Mouse (Mus musculus) embryo, embryonic 10 days (tissue): ENCODE data around the gene Zfp72.

ENCODE experiments used
- DNase-seq: peaks from one replicate; pipeline ENCODE4 v3.0.0-alpha.2; 2015; ENCODE audit warnings: low spot score

The Zfp72 gene

DNA sequence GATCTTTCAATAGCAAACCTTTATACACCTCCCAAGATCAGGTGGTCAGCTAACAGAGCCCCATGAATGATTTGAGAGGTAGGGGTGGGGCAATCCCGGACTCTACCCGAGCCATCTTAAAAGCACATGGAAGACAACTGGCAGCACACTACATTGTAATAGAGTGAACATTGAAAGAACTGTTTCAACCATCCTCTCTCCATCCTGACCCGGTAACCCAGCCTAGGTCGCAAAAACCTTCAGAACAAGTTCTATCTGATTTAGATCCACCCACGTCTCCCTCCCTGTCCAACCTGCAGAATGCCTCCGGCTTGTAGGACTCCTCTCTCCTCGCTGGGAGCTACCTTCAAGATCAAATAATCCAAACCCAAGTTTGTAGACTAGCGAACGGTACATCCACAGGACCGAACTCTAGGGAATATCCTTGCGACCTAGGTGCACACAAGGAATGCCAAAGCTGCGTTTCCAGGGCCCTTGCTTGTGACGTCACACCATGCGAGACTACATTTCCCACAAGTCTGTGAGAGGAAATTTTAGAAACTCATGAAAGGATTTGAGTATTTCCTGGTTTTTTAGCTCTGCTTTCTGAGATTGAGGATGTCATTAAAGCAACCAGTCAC lies at the start of gene Zfp72:
TSS of gene Zfp72 (minus strand) at position 466 of the 620 bp plus-strand sequence.
- DNase-seq = peak; percentile 88

DNA sequence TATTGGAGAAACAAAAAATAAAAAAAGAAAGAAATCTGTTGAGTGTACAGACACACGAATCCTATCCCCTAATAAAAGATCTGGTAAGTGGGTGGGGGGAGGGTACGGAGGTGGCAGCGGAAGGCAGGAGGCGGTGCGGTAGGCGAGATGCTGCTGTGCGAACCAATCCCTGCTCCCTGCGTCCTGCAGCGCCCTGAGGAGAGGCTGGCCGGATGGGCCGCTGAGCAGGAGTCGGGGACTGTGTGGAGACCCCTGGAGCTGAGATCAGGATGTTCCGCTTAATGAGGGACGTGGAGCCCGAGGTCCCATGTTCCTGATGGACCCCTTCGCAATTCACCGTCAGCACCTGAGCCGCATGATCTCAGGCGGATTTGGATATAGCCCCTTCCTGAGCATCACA lies 49.3 kb upstream of the Zfp72 start:
- DNase-seq = peak; percentile 6

- peak; percentile 12 for DNase-seq
Observed at GRCm38 (mm10) chr13:74399298-74399839, 8.7 kb upstream of the Zfp72 start, which contains the start of gene Ftl1-ps1. TSS of gene Ftl1-ps1 (plus strand) at chr13:74399694.

- DNase-seq = no peak
Observed at GRCm38 (mm10) chr13:74391156-74391555, 520 bp upstream of the Zfp72 start.

GRCm38 (mm10) chr13:74389730-74390129 lies 906 bp downstream of the Zfp72 start:
- no peak for DNase-seq

DNA sequence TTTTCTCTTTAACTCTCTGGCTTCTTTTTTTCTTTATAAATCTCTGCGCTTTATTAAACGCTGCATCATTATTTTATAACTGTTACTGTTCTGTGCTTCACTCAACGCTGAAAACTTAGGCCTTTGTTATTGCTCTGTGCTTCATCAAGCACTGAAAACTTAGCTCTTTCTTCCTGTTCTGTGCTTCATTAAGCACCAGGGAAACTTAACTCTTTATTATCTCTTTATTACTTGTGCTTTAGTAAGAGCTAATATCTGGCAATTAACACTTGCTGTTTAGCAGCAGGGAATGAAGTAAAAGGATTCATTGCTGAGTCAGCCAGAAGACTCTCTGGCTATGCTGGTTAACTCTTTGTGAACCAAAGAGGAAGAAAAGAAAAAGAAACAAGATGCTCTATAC lies 8.3 kb downstream of the Zfp72 start:
- no peak for DNase-seq

DNA sequence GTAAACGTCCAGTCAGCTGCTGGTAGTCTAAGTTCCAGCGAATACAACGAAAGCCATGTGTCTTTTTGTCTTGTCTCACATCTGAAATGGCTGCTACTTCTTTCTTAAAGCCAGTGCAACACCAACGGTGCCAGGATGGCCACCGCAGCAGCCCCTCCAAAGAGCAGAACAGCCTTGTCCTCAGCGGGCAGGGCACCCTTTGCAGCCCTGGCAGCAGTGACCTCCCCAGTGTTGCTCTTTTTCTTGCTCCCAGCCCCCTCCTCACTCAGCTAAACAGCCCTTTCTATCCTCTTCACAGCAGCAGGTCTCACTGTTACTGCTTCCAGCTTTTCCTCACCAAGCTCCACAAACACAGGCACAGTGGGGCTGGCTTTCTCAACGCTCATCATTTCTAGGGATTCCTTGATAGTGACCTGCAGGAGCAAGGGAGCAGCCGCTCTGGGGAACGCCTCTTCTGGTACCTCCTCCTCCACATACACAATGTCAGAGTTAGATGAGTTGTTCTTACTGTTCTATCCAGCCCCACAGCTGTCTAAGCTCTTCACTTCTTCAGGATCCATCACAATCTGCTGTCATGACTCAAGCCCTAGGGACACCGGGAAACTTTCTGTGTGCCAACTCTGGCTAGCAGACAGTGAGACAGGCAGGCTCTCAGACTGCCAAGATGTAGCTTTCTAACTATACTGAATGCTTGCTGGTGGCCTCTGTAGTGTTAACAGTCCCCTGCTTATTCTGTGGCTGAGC lies 8.9 kb downstream of the Zfp72 start:
- DNase-seq = no peak

DNA sequence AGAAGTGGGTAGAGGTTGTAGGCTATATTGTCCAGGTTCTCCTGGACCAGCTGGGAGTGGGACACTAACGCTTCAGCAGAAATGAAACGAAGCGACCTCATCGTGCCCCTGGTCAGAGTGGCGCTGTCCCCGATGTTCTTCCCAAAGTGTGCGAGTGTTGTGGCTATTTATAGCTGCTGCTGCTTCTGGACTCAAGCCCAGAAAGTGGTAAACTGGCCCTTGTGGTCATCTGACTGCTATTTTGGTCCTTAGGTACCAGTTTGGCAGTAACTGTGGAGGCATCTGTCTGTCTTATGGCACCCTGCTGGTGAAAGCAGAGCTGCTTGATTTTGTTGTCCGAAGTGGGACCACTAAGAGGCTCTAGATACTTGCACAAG lies 26.8 kb downstream of the Zfp72 start, which contains the start of gene Lrrc14b:
TSS of gene Lrrc14b (minus strand) at position 147 of the 377 bp plus-strand sequence.
- no peak for DNase-seq

DNA sequence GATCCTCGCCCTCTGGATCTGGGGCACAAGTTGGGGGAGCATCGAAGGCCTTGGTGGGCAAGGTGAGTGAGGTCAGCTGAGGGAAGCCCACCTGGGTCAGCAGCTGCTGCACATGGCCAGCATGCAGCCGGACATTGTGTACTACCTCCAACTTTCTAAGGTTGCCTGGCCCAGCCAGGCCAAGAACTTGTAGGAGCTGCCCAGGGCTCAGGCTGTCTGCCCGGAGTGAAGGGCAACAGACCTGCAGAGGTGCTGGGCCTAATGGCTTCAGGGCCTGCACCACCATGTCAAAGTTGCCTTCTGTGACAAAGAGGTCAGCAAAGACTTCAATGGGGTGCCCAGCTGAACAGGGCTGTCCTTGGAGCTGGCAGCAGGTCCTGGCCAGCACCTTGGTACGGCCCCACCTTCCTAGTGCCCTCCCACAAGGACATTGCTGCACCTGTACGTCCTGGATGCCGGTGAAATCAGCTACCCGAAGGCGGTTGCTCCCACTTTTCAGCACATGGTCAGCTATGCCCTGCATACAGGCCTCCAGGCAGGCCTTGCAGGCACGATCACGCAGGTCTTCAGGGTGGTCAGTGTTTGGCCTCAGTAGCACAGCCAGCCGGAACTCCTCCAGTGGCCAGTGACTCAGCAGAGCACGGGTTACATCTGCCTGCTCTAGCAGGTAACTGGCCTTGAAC lies 27.3 kb downstream of the Zfp72 start:
- DNase-seq = no peak

DNA sequence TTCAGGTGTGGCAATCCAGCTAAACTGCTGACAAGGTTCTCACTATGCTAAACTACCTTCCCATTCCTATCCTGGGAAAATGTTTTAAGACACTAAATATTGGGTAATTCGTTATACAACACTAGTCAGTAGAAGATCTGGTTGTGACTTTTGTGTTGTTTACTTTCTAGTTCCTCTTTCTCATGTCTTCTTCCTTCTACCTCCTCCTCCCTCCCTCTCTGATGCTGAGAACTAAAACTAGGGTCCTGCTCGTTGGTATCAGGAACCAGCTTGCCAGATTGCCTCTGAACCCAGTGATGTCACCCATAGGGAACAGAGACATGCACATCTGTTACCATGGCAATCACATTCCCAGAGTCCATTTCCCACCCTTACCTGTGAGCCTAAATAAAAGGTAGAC lies 28.4 kb downstream of the Zfp72 start:
- DNase-seq = no peak

DNA sequence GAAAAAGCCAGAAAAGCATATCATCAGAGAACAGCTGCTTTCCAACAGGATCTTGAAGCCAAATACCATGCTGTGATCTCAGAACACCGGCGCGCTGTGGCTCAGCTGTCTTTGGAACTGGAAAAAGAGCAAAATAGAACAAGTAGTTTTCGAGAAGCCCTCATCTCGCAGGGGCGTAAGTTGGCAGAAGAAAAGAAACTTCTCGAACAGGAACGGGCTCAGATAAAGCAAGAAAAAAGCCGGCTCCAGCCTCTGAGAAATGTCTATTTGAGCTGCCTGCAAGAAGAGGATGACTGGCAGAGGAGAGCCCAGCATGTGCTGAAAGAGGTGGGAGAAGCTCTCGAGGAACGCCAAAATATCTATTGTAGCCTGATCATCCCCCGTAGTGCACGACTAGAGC lies 34.1 kb downstream of the Zfp72 start:
- DNase-seq = no peak

GRCm38 (mm10) chr13:74350435-74350906 lies 40.2 kb downstream of the Zfp72 start:
- peak; percentile 33 for DNase-seq

DNA sequence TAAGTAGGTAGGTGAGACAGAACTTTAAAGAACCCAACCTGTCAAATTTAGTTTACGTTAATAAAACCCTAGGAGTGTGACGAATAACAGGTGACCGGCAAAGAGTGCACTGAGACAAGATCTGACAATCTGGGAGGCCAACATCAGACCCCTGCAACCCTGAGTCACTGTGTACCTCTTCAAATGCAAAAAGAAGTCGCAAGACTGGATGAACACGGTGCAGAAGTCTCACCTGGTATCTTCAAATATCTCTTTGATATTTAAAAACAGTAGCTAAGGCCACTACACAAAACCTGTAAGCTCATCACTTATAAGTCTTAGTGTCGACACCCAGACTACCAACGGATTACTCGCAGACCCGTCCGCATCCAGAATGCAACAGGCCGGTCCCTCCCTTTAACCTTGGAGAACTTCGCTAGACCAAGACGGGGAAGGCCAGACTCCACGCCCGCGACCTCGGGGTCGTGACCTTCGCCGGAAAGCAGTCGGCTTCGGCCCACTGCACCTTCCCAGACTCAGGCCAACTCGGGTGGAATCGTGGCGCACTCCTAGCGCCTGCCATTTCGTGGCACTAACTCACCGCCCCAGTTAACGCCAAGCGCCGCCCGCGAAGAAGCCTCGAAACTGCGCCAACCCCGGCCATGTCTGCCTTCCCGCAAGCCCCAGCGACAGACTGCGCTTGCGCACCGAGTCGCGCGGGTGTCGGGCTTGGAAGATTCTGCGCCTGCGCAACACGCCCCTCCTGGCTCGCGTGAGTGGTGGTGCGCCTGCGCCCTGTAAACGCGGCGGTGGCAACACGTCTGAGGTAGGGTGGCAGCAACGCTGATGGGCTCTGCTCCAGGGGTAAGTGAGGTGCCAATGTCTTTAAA lies 40.8 kb downstream of the Zfp72 start, which contains the start of the genes Sdha and Ccdc127:
TSS of gene Sdha (minus strand) at position 715 of the 869 bp plus-strand sequence.
TSS of gene Ccdc127 (plus strand) at position 744 of the 869 bp plus-strand sequence.
- peak; percentile 99 for DNase-seq

GRCm38 (mm10) chr13:74341036-74341435 lies 49.6 kb downstream of the Zfp72 start:
- DNase-seq = peak; percentile 43

GRCm38 (mm10) chr13:74329321-74329720 lies 61.3 kb downstream of the Zfp72 start:
- DNase-seq = no peak
